22 mouse cellular contexts compared by ENCODE assay signal in the genomic region with DNA sequence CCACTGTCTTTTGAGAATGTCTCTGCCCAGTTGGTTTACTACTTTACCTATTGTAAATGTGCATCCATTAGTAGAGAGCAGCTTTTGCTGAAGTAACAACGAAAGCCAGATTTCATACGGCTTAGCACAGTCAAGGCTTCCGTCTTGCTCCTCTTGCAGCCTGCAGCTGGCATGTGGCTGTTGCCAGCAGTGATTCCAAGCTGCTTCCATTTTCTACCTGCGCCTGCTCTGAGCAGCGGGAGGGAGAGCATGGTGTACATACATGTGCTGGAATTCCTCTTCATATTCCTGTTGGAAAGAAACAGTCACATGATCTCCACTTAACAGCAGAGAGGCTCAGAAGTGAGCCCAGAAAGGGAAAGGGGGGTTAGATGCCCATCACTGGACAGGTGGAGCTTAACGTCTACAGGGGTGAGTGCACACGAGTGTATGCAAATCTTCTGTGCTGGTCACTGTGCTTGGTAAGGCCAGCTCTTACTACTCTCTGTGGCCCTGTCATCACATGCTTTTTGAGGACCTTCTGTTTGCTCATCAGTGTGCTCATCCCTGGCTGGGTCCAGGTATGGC. TPM values are rescaled to one million over a fixed set of nuclear protein-coding genes. Genes with fewer than 3 reads are reported as not detected.
DNase-seq lines count a peak whose midpoint lies in the region; ATAC-seq lines count a peak whose summit lies in the region.
"Had no signal": no experiment of that assay in that cellular context is flagged by ENCODE, and none has a peak within 500 bp of the region (broad histone marks: within the 10 kb centered on the region; RNA-seq: fewer than 3 reads in every experiment).

No protein-coding gene starts in this region.

- H3K36me3 ChIP-seq in forebrain, embryonic 15.5 days, result no peaks in the 10 kb centered on the region
- H3K36me3 ChIP-seq in forebrain, embryonic 10.5 days (replicated peaks), result no peaks in the 10 kb centered on the region
- no peaks in the 10 kb centered on the region for H3K36me3 ChIP-seq in lung, embryonic 15.5 days
- H3K36me3 ChIP-seq in heart, embryonic 10.5 days, result 0 out of 2 replicates have a peak, but pooled peaks cover 2% of the 10 kb centered on the region
- H3K36me3 ChIP-seq: intestine, embryonic 15.5 days; liver, embryonic 13.5 days; midbrain, embryonic 12.5 days had no signal

- H3K27ac ChIP-seq in forebrain, embryonic 15.5 days (replicated peaks), result no peak overlapping the region
- H3K27ac ChIP-seq in forebrain, embryonic 10.5 days, result no peak overlapping the region
- no peak overlapping the region for H3K27ac ChIP-seq in lung, embryonic 15.5 days
- H3K27ac ChIP-seq in heart, embryonic 10.5 days, result no peak overlapping the region
- H3K27ac ChIP-seq: intestine, embryonic 15.5 days; kidney, postnatal 0 days; limb, embryonic 13.5 days; liver, embryonic 13.5 days; macrophage; midbrain, embryonic 12.5 days had no signal

- H3K27me3 ChIP-seq in forebrain, embryonic 15.5 days, result no peaks in the 10 kb centered on the region
- no peaks in the 10 kb centered on the region for H3K27me3 ChIP-seq in forebrain, embryonic 10.5 days (ENCODE audit: poor library complexity, severe bottlenecking)
- no peaks in the 10 kb centered on the region for H3K27me3 ChIP-seq in lung, embryonic 15.5 days
- H3K27me3 ChIP-seq in heart, embryonic 10.5 days (ENCODE audit: insufficient read depth, poor library complexity, severe bottlenecking), result no peaks in the 10 kb centered on the region
- H3K27me3 ChIP-seq: intestine, embryonic 15.5 days; limb, embryonic 13.5 days; liver, embryonic 13.5 days; midbrain, embryonic 12.5 days had no signal

- WGBS in forebrain, embryonic 15.5 days, result 49% methylated on average over 7 of the region's 7 CpGs
- 76% methylated on average over 7 of the region's 7 CpGs for WGBS in forebrain, embryonic 10.5 days
- 68% methylated on average over 7 of the region's 7 CpGs for WGBS in lung, embryonic 15.5 days
- 81% methylated on average over 7 of the region's 7 CpGs for WGBS in heart, embryonic 10.5 days

- no peak overlapping the region for H3K4me2 ChIP-seq in forebrain, embryonic 15.5 days (replicated peaks)
- H3K4me2 ChIP-seq in lung, embryonic 15.5 days, result no peak overlapping the region
- H3K4me2 ChIP-seq: intestine, embryonic 15.5 days; limb, embryonic 13.5 days; liver, embryonic 13.5 days; midbrain, embryonic 12.5 days had no signal

- peaks cover 7% of the 10 kb centered on the region; the same call in 1 of the 2 replicates for H3K4me1 ChIP-seq in forebrain, embryonic 15.5 days
- peaks cover 18% of the 10 kb centered on the region for H3K4me1 ChIP-seq in forebrain, embryonic 10.5 days
- H3K4me1 ChIP-seq in lung, embryonic 15.5 days, result no peaks in the 10 kb centered on the region
- H3K4me1 ChIP-seq in heart, embryonic 10.5 days, result 0 out of 2 replicates have a peak, but pooled peaks cover 6% of the 10 kb centered on the region
- H3K4me1 ChIP-seq: intestine, embryonic 15.5 days; liver, embryonic 13.5 days had no signal

- H3K9me3 ChIP-seq in forebrain, embryonic 15.5 days, result no peaks in the 10 kb centered on the region
- H3K9me3 ChIP-seq in forebrain, embryonic 10.5 days, result no peaks in the 10 kb centered on the region
- no peaks in the 10 kb centered on the region for H3K9me3 ChIP-seq in lung, embryonic 15.5 days
- no peaks in the 10 kb centered on the region for H3K9me3 ChIP-seq in heart, embryonic 10.5 days
- H3K9me3 ChIP-seq: G1E; intestine, embryonic 15.5 days; limb, embryonic 13.5 days; liver, embryonic 13.5 days; midbrain, embryonic 12.5 days had no signal

- no peak overlapping the region for H3K4me3 ChIP-seq in forebrain, embryonic 15.5 days
- no peak overlapping the region for H3K4me3 ChIP-seq in forebrain, embryonic 10.5 days
- H3K4me3 ChIP-seq in lung, embryonic 15.5 days, result no peak overlapping the region
- no peak overlapping the region for H3K4me3 ChIP-seq in heart, embryonic 10.5 days
- H3K4me3 ChIP-seq: intestine, embryonic 15.5 days; limb, embryonic 13.5 days; liver, embryonic 13.5 days; midbrain, embryonic 12.5 days had no signal

- ATAC-seq in forebrain, embryonic 15.5 days (replicated peaks), result peak; percentile 56; the same call in 1 of the 2 replicates
- peak; percentile 12; the same call in 1 of the 2 replicates for ATAC-seq in lung, embryonic 15.5 days (ENCODE audit: borderline replicate concordance, extremely low read depth, low FRiP score, low TSS enrichment)
- ATAC-seq: activated CD4-positive, CD25-positive, alpha-beta regulatory T cell, adult 4 months; intestine, embryonic 15.5 days had no signal

- DNase-seq in forebrain, embryonic 10.5 days (ENCODE audit: extremely low spot score, low spot score), result no peak
- DNase-seq in lung, postnatal 10 days, result no peak
- peak; percentile 23 for DNase-seq in retina, postnatal 1 day
- DNase-seq in retina, embryonic 14.5 days (ENCODE audit: low spot score), result no peak
- DNase-seq in heart, embryonic 10.5 days (ENCODE audit: low spot score), result no peak
- DNase-seq: adrenal gland, postnatal 10 days; cerebellum, adult 9-11 months; heart, adult 18-20 months; heart, postnatal 4 days; liver, embryonic 13.5 days; right cerebral cortex, postnatal 14 days; spleen, adult 18-20 months; thymus, postnatal 36 days had no signal

- H3K9ac ChIP-seq in forebrain, embryonic 15.5 days (replicated peaks), result no peak overlapping the region
- no peak overlapping the region for H3K9ac ChIP-seq in lung, embryonic 15.5 days
- H3K9ac ChIP-seq: intestine, embryonic 15.5 days; limb, embryonic 13.5 days; liver, embryonic 13.5 days; midbrain, embryonic 12.5 days had no signal

RNA-seq across cellular contexts. Expression of a gene that starts 53.1 kb away (rescaled TPM):
- polyA plus RNA-seq in forebrain, embryonic 15.5 days (2015; fragmentation: Nextera tagmentation; extraction: Ambion mirVana), result 54.0 and 54.6 TPM in 2 replicates
- 45.0 and 46.3 TPM in 2 replicates for polyA plus RNA-seq in forebrain, embryonic 10.5 days (2016; fragmentation: Nextera tagmentation; extraction: Ambion mirVana)
- 42.3 and 44.9 TPM in 2 replicates for polyA plus RNA-seq in lung, embryonic 15.5 days (2015; fragmentation: Nextera tagmentation; extraction: Ambion mirVana)
- polyA plus RNA-seq in heart, embryonic 10.5 days (2016; fragmentation: Nextera tagmentation; extraction: Ambion mirVana), result 17.5 and 29.3 TPM in 2 replicates
